Mouse (Mus musculus): ENCODE results near the gene Zmiz1.

The Zmiz1 gene

GRCm38 (mm10) chr14:25534918-25535582 is 76.1 kb downstream of the Zmiz1 start:
- no peak for DNase-seq (ENCODE audit: low spot score)

GRCm38 (mm10) chr14:25535583-25535943 is 76.6 kb downstream of the Zmiz1 start:
- no peak for DNase-seq (ENCODE audit: low spot score)

DNA sequence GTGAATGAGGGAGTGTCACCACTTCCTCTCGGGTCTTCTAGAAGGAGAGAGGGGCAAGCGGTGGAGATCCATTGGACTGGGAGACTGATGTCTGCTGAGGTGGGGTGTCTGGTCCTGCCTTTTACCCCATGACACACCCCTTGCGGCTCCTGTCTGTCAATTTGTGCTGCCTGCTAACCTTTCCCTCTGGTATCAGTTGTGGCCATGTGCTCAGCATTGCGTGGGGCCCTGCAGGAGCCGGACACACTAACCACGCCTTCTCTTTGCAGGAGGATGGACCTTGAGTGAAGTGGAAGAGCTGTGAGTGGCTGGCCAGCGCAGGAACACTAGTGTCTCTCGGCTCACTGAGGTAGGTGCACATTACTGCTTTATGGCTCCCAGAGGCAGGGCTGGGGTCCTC is 77.5 kb downstream of the Zmiz1 start:
- DNase-seq (ENCODE audit: low spot score) = no peak

- no peak for DNase-seq (ENCODE audit: low spot score)
These were observed 78.4 kb downstream of the Zmiz1 start for GRCm38 (mm10) chr14:25537351-25537750.

- DNase-seq (ENCODE audit: low spot score) = no peak
These were observed 79.5 kb downstream of the Zmiz1 start for GRCm38 (mm10) chr14:25538522-25538921.

DNA sequence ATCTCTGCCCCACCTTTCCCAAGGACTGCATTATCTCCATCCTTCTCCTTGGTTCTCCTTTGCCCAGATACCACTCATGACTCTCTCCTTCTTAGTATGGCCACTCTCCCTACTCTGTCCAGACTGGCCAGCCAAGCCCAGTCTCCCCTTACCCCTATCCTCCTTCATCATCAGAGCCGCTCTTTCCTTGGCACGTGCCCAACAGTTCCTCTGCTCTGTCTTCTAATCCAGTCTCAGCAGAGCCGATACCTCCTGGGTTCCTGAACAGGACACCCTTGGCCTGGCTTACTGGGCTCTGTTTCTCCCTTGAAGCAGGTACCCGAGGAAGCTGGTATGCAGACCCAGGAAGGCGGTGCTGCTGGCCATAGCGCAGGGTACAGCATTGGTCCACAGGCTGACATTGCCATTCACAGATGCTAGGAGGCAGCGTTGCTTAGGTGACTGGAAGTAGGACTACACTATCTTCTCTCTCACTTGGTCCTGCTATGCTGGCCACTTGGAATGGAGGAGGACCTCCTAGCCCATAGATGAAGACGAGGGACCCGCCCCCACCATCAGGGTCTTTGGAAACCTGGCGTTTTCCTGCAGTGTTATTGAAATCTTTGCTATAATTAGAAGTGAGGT is 80.6 kb downstream of the Zmiz1 start:
- DNase-seq (ENCODE audit: low spot score) = no peak

GRCm38 (mm10) chr14:25540172-25540571 is 81.2 kb downstream of the Zmiz1 start:
- no peak for DNase-seq (ENCODE audit: low spot score)

DNA sequence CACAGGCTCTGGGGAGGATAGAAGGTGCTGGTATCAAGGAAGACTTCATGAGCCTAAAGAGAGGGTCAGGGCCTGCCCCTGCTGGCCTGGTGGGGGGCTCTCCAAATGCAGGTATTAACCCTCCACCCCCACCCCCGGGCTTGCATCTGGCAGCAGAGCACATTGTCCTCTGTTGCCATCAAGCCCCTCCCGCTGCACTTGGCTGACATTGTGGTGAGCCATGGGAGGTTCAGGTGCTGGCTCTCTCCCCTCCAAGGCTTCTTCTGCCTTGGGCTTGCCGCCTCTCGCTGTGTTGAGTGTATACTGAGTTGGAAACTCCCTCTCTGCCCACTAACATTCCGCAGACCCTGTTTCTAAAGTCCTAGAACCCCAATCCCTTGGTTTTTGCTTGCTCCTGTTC is 82.2 kb downstream of the Zmiz1 start:
- DNase-seq (ENCODE audit: low spot score) = no peak

GRCm38 (mm10) chr14:25543098-25543497 is 84.1 kb downstream of the Zmiz1 start:
- no peak for DNase-seq (ENCODE audit: low spot score)

- no peak for DNase-seq (ENCODE audit: low spot score)
These were observed 84.9 kb downstream of the Zmiz1 start for GRCm38 (mm10) chr14:25543927-25544326.

DNA sequence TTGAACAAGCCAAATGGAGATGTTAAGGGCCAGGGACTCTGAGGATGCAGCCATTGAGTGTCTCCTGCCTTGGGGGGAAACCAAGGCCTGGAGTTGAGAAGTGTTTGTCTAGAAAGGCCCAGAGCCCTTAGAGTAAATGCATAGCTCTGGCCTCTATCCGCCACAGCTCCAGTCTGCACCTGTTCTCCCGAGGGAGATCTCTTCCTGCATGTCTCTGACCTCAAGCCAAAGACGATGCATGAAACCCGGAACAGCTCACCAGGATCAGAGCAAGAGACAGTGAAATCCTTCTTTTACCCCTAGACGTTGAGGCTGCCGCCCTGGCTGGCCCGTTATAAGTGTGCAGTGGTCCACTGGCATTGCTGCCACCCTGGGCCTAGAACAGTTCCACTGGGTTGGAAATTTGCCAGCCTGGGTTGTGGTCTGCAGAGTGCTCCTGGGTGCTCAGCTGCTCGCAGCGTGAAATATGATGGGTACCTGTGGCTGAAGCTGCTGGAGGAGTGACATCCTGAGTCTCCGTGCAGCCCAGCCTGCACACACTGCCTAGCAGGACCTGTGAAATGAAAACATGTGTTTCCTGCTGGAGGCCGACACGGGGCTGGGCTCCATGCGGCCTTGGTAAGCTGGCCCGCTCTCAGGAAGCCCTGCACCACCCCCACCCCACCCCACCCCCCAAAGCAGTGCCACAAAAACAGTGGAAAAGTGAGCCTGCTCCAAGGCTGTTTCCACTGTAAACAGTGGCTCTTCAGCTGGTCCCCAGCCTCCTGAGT is 88.1 kb downstream of the Zmiz1 start:
- DNase-seq (ENCODE audit: low spot score) = no peak

- no peak for DNase-seq (ENCODE audit: low spot score)
These were observed 88.9 kb downstream of the Zmiz1 start for GRCm38 (mm10) chr14:25547882-25548281.

- DNase-seq (ENCODE audit: low spot score) = no peak
These were observed 89.7 kb downstream of the Zmiz1 start for GRCm38 (mm10) chr14:25548650-25549049.

- DNase-seq (ENCODE audit: low spot score) = no peak
These were observed 90.1 kb downstream of the Zmiz1 start for GRCm38 (mm10) chr14:25549125-25549524.

DNA sequence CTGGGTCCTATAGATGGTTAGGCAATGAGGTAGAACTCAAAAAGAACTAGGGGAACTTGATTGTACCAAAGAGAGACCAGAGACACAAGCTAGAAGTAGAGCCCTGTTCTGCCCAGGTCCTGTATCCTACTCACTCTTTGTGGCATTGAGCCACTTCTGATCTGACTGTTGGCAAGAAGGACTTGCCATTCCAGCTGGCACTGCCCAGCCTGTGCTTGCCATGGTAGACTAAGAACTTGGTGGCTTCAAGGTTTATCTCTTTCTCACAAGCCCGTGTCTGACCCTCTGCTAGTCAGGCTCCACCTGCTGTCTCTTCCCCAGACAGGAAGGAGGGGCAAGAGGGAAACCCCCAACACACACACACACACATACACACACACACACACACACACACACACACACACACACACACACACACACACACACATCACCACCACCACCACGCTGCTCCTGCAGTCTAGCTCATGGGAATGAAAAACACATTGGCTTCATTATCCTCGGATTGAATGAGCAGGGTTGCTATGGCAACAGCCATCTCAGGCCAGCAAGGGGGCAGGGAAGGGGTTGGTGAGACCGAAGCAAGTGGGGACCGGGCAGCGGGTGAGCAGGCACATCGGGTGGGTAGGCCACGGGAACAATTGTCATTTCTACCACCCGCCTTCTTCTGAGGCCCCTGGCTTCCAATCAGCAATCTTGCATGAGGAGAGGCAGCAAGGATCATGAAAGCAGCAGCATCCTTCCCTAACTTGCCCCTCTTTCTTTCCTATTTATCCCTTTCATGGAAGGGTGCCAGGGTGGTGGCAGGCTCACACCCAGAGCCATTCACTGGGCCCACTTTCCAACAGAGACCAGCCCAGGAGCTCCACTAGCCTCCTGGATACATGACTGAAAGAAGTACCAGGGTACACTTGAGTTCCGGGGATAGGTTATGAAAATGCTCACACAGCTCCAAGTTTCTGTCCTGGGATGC is 91.2 kb downstream of the Zmiz1 start:
- DNase-seq (ENCODE audit: low spot score) = no peak

DNA sequence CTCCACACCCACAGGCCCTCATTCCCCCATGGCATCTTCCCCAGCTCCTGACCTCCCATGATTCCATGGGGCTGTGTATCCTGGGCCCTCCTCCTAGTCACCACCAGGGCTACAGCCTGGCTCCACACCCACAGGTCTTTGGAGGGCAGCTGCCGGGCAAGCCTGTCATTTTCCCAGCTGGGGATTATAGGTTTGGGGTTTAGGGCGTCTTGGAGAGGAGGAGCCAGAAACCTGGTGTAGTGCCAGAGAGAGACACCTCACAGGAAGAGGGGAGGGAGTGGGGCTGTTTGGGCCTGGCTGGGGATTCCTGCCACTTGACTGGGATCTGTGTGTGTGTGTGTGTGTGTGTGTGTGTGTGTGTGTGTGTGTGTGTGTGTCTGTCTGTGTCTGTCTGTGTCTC is 92.7 kb downstream of the Zmiz1 start:
- no peak for DNase-seq (ENCODE audit: low spot score)

GRCm38 (mm10) chr14:25553382-25553781 is 94.4 kb downstream of the Zmiz1 start:
- DNase-seq (ENCODE audit: low spot score) = no peak

DNA sequence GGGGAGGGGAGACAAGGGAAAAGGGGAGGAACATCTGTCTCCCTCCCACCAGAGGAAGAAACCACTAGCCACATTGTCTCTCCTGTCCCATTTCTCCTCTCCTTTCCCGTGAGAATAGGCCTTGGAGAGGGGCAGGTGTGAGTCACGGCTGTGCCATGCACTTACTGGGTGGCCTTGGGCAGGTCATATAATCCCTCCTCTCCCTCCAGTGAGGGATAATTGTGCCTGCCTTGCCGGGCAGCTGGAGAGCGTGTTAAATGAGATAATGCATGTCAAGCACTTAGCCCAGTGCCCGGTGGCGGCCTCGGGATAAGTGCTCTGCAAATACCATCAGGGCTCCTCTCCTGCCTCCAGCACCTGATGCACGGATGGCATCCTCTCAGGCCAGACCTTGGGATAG is 95.8 kb downstream of the Zmiz1 start:
- no peak for DNase-seq (ENCODE audit: low spot score)

DNA sequence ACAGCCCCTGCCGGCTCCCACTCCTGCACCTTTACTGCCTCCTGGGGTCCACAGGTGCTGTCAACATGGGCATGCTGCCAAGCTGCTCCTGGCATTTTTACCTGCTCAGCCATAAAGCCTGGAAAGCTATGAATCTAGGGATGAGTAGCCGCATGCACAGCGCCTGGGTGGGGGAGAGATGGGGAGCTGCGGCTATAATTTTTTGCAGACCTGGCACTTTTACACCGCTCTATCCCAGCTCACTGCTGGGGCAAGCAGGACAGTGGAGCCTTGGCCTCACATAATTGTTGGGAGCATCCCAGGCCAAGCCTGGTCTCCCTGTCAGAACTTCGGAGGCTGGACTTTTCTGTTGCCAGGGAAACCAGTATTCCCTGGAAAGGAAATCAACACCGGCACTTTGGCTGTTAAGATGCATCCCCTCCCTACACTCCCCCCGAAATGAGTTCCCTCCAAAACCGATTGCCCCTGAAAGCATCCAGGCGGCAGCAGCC is 96.4 kb downstream of the Zmiz1 start:
- DNase-seq (ENCODE audit: low spot score) = no peak

DNA sequence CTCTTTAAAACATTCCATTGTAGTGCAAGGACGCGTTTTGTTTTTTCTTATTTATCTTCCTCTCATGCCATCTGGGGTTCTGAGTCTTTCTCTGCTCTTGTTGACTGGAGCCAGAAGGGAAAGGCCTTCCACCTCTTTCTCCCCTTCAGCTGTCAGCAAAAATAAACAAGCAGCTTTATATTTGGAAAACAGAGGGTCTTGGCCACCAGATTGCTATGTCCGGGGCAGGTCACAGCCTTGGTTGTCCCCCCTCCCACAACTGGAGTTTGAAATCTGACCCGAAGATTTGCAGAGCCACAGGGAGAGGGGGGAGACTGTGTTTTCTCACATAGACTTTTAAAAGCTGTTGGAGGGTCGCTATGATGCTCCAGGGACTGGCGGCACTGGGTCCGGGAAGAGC is 96.9 kb downstream of the Zmiz1 start:
- no peak for DNase-seq (ENCODE audit: low spot score)

DNA sequence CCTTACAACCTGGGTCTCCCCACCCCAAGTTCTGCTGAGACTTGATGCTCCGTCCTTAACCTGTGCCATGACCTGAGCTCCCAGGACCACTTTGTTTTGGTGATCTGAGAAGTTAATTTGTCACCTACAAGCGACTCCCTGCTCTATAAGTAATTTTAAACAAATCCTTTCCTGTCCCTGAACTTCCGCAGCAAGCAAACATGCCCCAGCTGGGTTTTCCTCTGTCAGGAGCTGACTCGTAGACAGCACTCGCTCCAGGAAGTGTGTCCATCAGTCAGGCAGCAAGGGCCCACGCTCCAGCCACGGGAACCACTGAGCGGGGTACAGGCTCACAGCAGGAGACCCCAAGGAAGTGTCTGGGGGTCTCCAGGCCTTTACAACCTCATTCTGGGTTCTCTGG is 98.0 kb downstream of the Zmiz1 start:
- DNase-seq (ENCODE audit: low spot score) = no peak

- DNase-seq (ENCODE audit: low spot score) = no peak
These were observed 99.5 kb downstream of the Zmiz1 start for GRCm38 (mm10) chr14:25558479-25558878.

Data from urinary bladder, postnatal 10 days (tissue).